Mouse (Mus musculus): ENCODE data around the gene Sub1. TPM values are rescaled to one million over a fixed set of nuclear protein-coding genes. Genes with fewer than 3 reads are reported as not detected.
A peak's percentile ranks its signal among the peaks of the same experiment; 100 is the strongest.

The Sub1 gene
- polyA plus RNA-seq, 1 experiment from 2014 or later, result 489 TPM

DNA sequence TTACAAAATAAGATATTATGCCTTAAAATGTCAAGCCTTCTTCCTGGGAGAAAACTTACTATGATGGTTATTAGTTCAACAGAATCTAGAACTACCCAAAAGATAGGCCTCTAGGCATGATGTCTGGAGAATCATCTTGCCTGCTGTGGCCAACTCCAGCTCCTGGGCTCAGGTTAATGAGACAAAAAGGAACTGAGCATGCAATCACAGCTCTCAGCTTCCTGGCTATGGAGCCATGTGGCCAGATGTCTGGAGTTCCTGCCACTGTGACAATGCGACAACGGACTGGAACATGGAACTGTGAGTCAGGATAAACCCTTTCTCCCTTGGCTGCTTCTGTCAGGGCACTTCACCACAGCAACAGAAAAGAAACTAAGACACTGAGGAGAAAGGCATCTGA lies 14.8 kb downstream of the Sub1 start:
- Histone ChIP-seq H3K4me3 (no peak overlapping the region), H3K9me3 (no peaks in the 10 kb centered on the region), H3K36me3 (peaks cover 64% of the 10 kb centered on the region), H3K4me1 (replicated peaks) (no peaks in the 10 kb centered on the region), H3K27me3 (no peaks in the 10 kb centered on the region), H3K4me2 (no peak overlapping the region), H3K9ac (no peak overlapping the region), H3K27ac (replicated peaks) (no peak overlapping the region)
- no peak for ATAC-seq (ENCODE audit: low FRiP score, low read depth)
- WGBS, result 83% methylated on average over 2 of the region's 2 CpGs

DNA sequence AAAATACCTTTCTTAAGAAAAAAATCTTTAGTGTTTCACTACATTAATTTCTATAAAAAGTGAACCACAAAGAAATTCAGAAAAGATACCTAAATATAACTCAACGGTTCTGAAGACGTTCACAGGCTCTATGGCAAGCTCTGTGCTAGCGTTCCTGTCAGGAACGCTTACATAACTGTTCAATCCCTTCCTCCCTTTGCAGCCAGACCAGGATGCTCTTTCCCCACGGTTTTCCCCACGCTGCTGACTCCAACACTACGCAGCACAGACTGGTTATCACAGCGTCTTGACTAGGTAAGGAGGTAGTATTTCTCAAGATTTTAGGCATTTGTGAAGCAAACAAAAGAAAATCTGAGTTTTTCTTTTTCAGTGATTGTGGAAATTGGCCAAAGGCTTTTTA lies 15.3 kb downstream of the Sub1 start:
- 92% methylated on average over 8 of the region's 8 CpGs for whole genome bisulfite sequencing
- peaks cover 60% of the 10 kb centered on the region for H3K36me3 ChIP-seq
- no peak overlapping the region for H3K9ac ChIP-seq

DNA sequence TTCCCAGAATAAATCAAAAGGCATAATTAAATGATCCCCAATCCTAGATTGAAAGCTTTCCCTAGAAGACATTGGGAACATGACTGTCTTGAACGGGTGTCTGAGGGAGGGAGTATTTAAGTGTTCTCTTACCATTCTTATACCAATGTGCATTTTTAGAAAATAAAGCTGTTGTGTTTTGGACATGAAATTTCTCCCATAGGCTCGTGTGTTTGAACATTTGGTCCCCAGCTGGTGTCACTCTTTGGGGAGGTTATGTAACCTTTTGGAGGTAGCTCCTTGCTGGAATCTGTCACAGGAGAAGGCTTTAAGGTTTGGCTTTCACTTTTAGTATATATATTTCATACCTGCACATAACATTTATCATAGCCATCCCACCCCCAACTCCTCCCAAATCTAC lies 18.6 kb downstream of the Sub1 start:
- H3K36me3 ChIP-seq, result peaks cover 37% of the 10 kb centered on the region
- no peaks in the 10 kb centered on the region for H3K4me1 ChIP-seq (replicated peaks)
- H3K9me3 ChIP-seq, result no peaks in the 10 kb centered on the region
- ATAC-seq (ENCODE audit: low FRiP score, low read depth), result no peak
- H3K9ac ChIP-seq, result no peak overlapping the region
- no peak overlapping the region for H3K4me3 ChIP-seq
- no peak overlapping the region for H3K27ac ChIP-seq (replicated peaks)
- no peak overlapping the region for H3K4me2 ChIP-seq
- no peaks in the 10 kb centered on the region for H3K27me3 ChIP-seq
- WGBS, result 83% methylated on average over 2 of the region's 2 CpGs

More for the DNA sequence above, 15.3 kb downstream of the Sub1 start:
- no peaks in the 10 kb centered on the region for H3K27me3 ChIP-seq
- H3K4me3 ChIP-seq, result no peak overlapping the region
- no peak overlapping the region for H3K4me2 ChIP-seq
- ATAC-seq (ENCODE audit: low FRiP score, low read depth), result no peak
- H3K4me1 ChIP-seq (replicated peaks), result no peaks in the 10 kb centered on the region
- no peaks in the 10 kb centered on the region for H3K9me3 ChIP-seq
- H3K27ac ChIP-seq (replicated peaks), result no peak overlapping the region

DNA sequence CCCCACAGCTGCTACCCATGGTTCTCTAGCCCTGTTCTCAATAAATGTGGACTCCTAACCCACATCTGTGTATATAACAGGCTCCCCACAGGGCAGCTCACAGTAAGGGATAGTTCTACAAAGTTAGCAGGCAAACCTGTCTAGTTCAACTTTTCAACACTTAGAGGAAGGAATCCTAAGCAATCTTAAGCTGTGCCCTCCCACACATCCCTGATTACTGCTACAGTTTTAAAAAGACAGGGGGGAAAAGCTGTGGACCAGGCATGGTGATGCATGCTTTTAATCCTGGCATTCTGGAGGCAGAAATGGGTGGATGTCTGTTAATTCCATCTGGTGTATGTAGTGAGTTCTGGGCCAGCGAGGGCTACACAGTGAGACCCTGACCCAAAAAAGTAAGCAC lies 19.7 kb downstream of the Sub1 start:
- Histone ChIP-seq H3K4me1 (replicated peaks) (no peaks in the 10 kb centered on the region), H3K4me3 (no peak overlapping the region), H3K36me3 (peaks cover 29% of the 10 kb centered on the region), H3K9me3 (no peaks in the 10 kb centered on the region), H3K4me2 (no peak overlapping the region), H3K27me3 (no peaks in the 10 kb centered on the region), H3K9ac (no peak overlapping the region), H3K27ac (replicated peaks) (no peak overlapping the region)
- no peak for ATAC-seq (ENCODE audit: low FRiP score, low read depth)
- WGBS, result 94% methylated on average over 1 of the region's 1 CpGs

DNA sequence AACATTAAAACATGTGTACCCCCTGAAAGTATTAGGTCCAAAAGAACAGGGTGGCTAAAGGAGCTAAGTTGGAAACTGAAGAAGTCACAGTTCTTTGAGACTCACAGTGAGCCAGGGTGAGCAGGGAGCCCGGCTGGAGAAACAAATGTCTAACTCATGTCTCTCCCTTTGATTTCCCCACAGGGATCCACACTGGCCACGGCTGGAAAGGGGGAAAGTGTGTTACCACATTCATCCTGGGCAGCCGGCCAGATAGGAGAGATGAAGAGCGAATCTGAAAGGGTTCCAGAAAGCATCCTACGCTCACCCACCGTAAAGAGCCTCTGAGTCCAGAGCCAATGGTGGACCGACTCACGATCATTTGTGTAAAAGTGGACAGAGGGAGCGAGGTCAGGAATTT lies 20.9 kb downstream of the Sub1 start:
- no peak for ATAC-seq (ENCODE audit: low FRiP score, low read depth)
- Histone ChIP-seq H3K9me3 (no peaks in the 10 kb centered on the region), H3K27ac (replicated peaks) (no peak overlapping the region), H3K9ac (no peak overlapping the region), H3K27me3 (no peaks in the 10 kb centered on the region), H3K4me2 (no peak overlapping the region), H3K36me3 (peaks cover 18% of the 10 kb centered on the region), H3K4me3 (no peak overlapping the region), H3K4me1 (replicated peaks) (no peaks in the 10 kb centered on the region)
- 71% methylated on average over 9 of the region's 9 CpGs for WGBS

DNA sequence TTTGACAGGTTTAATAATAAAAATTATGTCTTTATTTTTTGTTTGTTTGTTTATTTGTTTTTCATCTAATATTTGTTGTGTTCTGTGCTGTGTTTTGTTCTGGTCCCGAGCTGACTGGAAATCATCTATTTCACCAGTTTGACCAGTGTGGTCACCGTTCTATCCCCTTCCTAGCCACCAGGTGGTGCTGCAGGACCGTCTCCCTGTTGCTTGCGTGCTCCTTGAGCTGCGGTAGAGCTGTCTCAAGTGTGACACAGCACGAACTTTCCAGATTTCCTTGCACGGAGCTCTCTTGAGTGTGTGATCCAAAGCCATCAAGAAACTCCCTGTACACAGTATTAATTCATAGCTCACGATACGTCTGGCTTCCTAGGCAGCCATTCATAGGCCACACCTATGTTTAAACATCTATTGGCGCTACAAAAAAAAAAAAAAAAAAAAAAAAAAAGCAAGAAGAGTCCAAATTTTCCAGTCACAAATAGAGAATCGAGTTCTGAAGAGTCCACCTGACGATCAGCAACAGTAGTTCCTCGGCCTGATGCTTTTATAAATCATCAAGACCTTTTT lies 24.8 kb downstream of the Sub1 start:
- no peak overlapping the region for H3K4me3 ChIP-seq
- no peaks in the 10 kb centered on the region for H3K4me1 ChIP-seq (replicated peaks)
- H3K27me3 ChIP-seq, result no peaks in the 10 kb centered on the region
- H3K27ac ChIP-seq (replicated peaks), result no peak overlapping the region
- H3K9ac ChIP-seq, result no peak overlapping the region
- H3K9me3 ChIP-seq, result no peaks in the 10 kb centered on the region
- WGBS, result 26% methylated on average over 13 of the region's 13 CpGs
- H3K4me2 ChIP-seq, result no peak overlapping the region
- 0 out of 2 replicates have a peak, but pooled peaks cover under 1% of the 10 kb centered on the region for H3K36me3 ChIP-seq
- ATAC-seq (ENCODE audit: low FRiP score, low read depth), result peak; percentile 78

DNA sequence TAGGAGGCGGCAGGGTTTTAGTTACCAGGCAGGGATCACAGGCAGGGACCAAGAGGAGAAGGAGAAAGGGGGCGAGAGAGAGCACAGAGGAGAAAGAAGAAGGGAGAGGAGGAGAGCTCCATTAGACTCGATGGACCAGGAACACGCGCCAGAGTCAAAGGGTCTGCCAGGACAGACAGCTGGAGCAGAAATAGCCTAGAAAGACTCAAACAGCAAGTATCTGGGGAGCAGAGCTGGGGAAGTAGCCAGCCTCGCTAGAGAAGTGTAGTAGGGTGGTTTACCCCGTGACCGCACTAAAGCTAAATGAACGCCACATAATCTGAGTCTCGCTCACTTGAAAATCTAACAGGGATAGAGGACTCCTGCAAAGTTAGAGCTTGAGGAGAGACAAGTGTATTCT lies 26.2 kb downstream of the Sub1 start:
- H3K9me3 ChIP-seq, result no peaks in the 10 kb centered on the region
- no peak for ATAC-seq (ENCODE audit: low FRiP score, low read depth)

DNA sequence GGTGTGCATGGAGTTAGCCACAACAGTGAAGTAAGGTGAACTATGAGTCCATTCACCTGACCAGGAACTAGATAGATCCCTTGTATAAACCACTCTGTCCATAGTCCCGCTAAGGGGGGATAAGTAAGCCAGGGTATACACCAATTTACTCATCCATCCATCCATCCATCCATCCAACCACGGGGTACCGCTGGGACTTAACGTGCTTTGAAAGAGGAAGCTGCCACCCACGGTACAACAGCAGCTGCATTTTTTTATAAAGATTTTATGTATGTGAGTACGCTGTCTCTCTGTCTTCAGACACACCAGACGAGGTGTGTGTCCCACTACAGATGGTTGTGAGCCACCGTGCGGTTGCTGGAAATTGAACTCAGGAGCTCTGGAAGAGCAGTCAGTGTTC lies 27.9 kb downstream of the Sub1 start:
- H3K9ac ChIP-seq, result no peak overlapping the region
- H3K4me2 ChIP-seq, result no peak overlapping the region
- H3K36me3 ChIP-seq, result no peaks in the 10 kb centered on the region
- no peaks in the 10 kb centered on the region for H3K4me1 ChIP-seq (replicated peaks)
- WGBS, result 93% methylated on average over 9 of the region's 9 CpGs
- H3K9me3 ChIP-seq, result no peaks in the 10 kb centered on the region
- H3K27me3 ChIP-seq, result no peaks in the 10 kb centered on the region
- no peak overlapping the region for H3K27ac ChIP-seq (replicated peaks)
- H3K4me3 ChIP-seq, result no peak overlapping the region
- ATAC-seq (ENCODE audit: low FRiP score, low read depth), result no peak

More for the DNA sequence above, 26.2 kb downstream of the Sub1 start:
- WGBS, result 79% methylated on average over 10 of the region's 10 CpGs
- H3K27me3 ChIP-seq, result no peaks in the 10 kb centered on the region
- H3K4me3 ChIP-seq, result no peak overlapping the region
- H3K27ac ChIP-seq (replicated peaks), result no peak overlapping the region
- no peaks in the 10 kb centered on the region for H3K36me3 ChIP-seq
- no peaks in the 10 kb centered on the region for H3K4me1 ChIP-seq (replicated peaks)
- no peak overlapping the region for H3K4me2 ChIP-seq
- no peak overlapping the region for H3K9ac ChIP-seq

DNA sequence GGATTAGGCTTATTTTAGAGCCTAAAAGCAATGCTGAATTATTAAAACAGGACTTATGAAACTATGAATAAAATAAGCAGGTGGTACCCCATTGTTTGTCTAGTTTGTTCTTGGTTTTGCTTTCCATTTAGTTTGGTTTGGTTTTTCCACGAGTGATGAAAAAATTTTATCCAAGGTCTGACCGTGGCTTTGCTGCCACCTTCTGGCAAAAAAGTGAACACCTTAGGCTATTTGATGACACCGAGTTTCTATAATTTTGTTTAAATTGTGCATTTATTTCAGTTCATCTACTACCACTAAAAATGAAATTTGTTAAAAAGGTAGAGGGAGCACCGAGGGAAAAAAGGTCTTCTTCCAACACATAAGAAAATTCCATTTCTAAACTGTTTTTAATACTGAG lies 30.4 kb downstream of the Sub1 start:
- ATAC-seq (ENCODE audit: low FRiP score, low read depth), result no peak
- H3K4me1 ChIP-seq (replicated peaks), result no peaks in the 10 kb centered on the region
- H3K4me3 ChIP-seq, result no peak overlapping the region
- H3K9ac ChIP-seq, result no peak overlapping the region
- H3K9me3 ChIP-seq, result no peaks in the 10 kb centered on the region
- H3K4me2 ChIP-seq, result no peak overlapping the region
- no peaks in the 10 kb centered on the region for H3K27me3 ChIP-seq
- WGBS, result 19% methylated on average over 4 of the region's 4 CpGs
- no peaks in the 10 kb centered on the region for H3K36me3 ChIP-seq
- no peak overlapping the region for H3K27ac ChIP-seq (replicated peaks)

DNA sequence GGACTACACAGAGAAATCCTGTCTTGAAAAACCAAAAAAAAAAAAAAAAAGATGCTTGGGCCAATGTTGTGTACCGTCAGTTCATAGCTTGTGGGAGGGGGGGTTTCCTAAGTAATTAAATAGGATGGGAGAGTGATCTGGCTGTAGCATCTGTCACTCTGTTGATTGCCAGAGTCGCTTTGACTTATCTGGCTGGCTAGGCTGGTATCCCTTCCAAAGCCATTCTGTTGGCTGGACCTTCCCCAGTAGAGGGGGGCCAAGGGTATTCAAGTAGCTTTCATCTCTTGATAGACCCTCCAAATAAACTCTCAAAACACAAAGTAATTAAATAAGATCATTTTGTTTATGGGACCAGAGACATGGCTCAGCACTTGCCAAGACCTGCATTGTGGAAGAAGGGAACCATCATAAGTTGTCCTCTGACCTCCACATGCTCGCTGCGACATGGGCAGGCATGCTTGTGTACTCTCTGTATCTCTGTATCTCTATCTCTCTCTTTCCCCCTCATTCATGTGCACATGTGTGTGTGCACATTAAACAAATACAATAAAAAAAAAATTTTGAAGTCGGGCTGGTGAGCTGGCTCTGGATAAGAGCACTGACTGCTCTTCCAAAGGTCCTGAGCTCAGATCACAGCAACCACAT lies 31.5 kb downstream of the Sub1 start:
- H3K27ac ChIP-seq (replicated peaks), result no peak overlapping the region
- H3K36me3 ChIP-seq, result no peaks in the 10 kb centered on the region
- H3K4me1 ChIP-seq (replicated peaks), result no peaks in the 10 kb centered on the region
- no peaks in the 10 kb centered on the region for H3K27me3 ChIP-seq
- H3K9me3 ChIP-seq, result no peaks in the 10 kb centered on the region
- ATAC-seq (ENCODE audit: low FRiP score, low read depth), result no peak
- H3K9ac ChIP-seq, result no peak overlapping the region
- H3K4me3 ChIP-seq, result no peak overlapping the region
- WGBS, result 92% methylated on average over 5 of the region's 5 CpGs
- no peak overlapping the region for H3K4me2 ChIP-seq

DNA sequence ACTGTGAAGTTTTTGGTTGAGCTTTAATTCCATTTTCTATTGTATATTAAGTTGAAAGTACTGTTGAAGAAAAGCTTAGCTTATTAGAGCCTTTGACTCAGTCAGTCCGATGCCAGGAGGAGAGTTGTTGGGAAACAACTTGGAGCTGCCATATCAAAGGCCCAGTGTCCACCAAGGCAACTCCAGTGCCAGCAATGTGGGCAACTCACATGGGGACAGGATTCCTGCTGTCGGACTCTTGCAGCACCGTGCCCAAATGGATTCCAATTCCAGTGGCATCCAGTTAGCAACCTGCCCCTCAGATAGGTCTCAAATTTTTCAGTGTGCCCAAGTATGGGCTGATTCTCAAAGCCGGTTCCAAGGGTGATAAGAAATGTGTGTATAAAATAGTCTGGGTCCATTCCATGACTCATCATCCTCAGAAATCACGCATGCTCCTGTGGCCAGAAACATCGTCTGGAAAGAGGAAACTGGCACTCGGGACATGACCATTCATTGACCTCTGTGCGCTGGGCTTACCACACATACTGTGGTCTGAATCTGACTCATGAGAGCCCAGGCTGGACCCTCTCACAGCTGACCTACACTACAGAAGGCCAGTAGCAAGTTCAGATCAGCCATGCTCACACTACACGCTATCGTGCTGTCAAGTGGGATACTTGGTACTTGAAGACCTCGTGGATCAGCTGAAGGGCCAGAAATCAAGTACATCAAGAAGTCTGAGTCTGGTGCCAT lies 32.8 kb downstream of the Sub1 start:
- Histone ChIP-seq H3K4me3 (no peak overlapping the region), H3K9me3 (no peaks in the 10 kb centered on the region), H3K27me3 (no peaks in the 10 kb centered on the region), H3K4me1 (replicated peaks) (no peaks in the 10 kb centered on the region), H3K27ac (replicated peaks) (no peak overlapping the region), H3K36me3 (no peaks in the 10 kb centered on the region), H3K9ac (no peak overlapping the region), H3K4me2 (no peak overlapping the region)
- 93% methylated on average over 11 of the region's 11 CpGs for WGBS
- no peak for ATAC-seq (ENCODE audit: low FRiP score, low read depth)

DNA sequence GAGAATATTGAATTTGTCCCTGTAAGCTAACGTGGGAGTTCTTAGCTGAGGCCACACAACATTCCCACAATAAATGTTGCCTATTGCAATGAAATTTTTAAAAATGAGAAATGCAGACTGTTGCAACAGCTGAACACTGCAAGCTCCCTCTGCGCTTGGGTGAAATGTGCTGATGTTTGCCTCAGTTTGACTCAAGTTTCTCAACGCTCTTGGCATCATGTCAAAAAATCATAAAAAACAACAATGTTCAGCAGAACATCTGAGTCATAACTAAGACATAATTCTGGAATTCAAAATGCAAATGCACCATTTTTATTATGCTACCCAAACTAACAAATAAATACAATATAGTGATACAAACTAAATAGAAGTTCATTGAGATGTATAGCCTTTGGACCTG lies 37.1 kb downstream of the Sub1 start:
- Histone ChIP-seq H3K4me2 (no peak overlapping the region), H3K27me3 (no peaks in the 10 kb centered on the region), H3K36me3 (no peaks in the 10 kb centered on the region), H3K4me1 (replicated peaks) (no peaks in the 10 kb centered on the region), H3K9ac (no peak overlapping the region), H3K9me3 (no peaks in the 10 kb centered on the region), H3K27ac (replicated peaks) (no peak overlapping the region), H3K4me3 (no peak overlapping the region)
- ATAC-seq (ENCODE audit: low FRiP score, low read depth), result no peak
- WGBS, result 89% methylated on average over 3 of the region's 3 CpGs

Data from hindbrain, embryonic 15.5 days (tissue).